8 mouse cellular contexts compared by ENCODE assay signal in the genomic region with DNA sequence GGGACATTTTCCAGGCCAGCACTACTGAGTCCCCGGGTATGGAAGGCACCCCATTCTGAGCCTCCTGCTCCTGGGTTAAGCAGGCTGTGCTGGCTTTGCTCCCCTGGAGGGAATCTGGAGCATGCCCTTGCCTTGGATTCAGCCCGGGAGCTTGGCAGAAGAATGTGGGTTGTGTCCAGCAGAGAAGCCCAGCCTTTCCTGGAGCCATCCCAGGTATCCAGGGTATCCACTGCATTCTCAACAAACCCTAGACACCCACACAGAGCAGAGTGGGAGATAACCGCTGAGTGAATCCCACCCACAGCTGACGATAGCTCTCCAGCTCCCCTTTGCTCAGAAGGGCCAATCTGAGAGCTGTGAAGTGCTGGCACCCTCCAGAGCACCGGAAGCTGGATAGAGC. TPM values are rescaled to one million over a fixed set of nuclear protein-coding genes. Genes with fewer than 3 reads are reported as not detected.
DNase-seq lines count a peak whose midpoint lies in the region; ATAC-seq lines count a peak whose summit lies in the region.

No protein-coding gene starts in this region.

- peaks cover 7% of the 10 kb centered on the region; the same call in 1 of the 2 replicates for H3K4me1 ChIP-seq in stomach, embryonic 15.5 days

- no peaks in the 10 kb centered on the region for H3K36me3 ChIP-seq in stomach, embryonic 15.5 days

- peak; percentile 22; the same call in 1 of the 2 replicates for ATAC-seq in cerebellum, adult (ENCODE audit: insufficient number of reproducible peaks, low FRiP score, low TSS enrichment)
- ATAC-seq in stomach, embryonic 15.5 days (ENCODE audit: insufficient read depth, low FRiP score, low read depth): peak; percentile 63; the same call in 1 of the 2 replicates

- H3K9ac ChIP-seq in stomach, embryonic 15.5 days: no peak overlapping the region

- H3K27ac ChIP-seq in stomach, embryonic 15.5 days: no peak overlapping the region

- H3K4me2 ChIP-seq in stomach, embryonic 15.5 days: no peak overlapping the region

- no peak overlapping the region for H3K4me3 ChIP-seq in stomach, embryonic 15.5 days (replicated peaks)

- H3K27me3 ChIP-seq in stomach, embryonic 15.5 days (replicated peaks): no peaks in the 10 kb centered on the region

- H3K9me3 ChIP-seq in stomach, embryonic 15.5 days: no peaks in the 10 kb centered on the region

- no peak for DNase-seq in cerebellum, adult 9-10 months
- DNase-seq in ovary, adult 18-20 months (ENCODE audit: low spot score): peak; percentile 64
- DNase-seq in ovary, postnatal 10 days (ENCODE audit: low spot score): no peak
- peak; percentile 87 for DNase-seq in heart, postnatal 4 days
- no peak for DNase-seq in B cell, adult 2 months
- no peak for DNase-seq in urinary bladder, adult 2 months (ENCODE audit: low spot score)

- 57% methylated on average over 5 of the region's 5 CpGs for WGBS in stomach, embryonic 15.5 days

RNA-seq across cellular contexts. Expression of a gene that starts 21.5 kb away (rescaled TPM):
- total RNA-seq in heart, postnatal 4 days (2021): 100 to 1,000 TPM in 1 of 2 experiments, 10 to 100 TPM in 1; 97.3 to 103 TPM
- polyA plus RNA-seq in stomach, embryonic 15.5 days (2015; fragmentation: Nextera tagmentation; extraction: Ambion mirVana): 105 and 110 TPM in 2 replicates
- 180 and 193 TPM in 2 replicates for polyA plus RNA-seq in urinary bladder, adult 2 months (2012; rRNA removed)

RNA-seq across cellular contexts. Expression of a gene that starts 29.3 kb away (rescaled TPM):
- total RNA-seq in heart, postnatal 4 days (2021): 1 to 10 TPM; 5.6 to 6.6 TPM
- polyA plus RNA-seq in stomach, embryonic 15.5 days (2015; fragmentation: Nextera tagmentation; extraction: Ambion mirVana): 20.0 and 20.8 TPM in 2 replicates
- polyA plus RNA-seq in urinary bladder, adult 2 months (2012; rRNA removed): 7.5 TPM in 2 replicates

Comparison
In these comparisons a context has a peak if more than half of its experiments do, and no peak if none do; other contexts are left out.
1. DNase-seq: peak in ovary, adult 18-20 months (single experiment) and heart, postnatal 4 days (single experiment); none in cerebellum, adult 9-10 months (single experiment), ovary, postnatal 10 days (single experiment), B cell, adult 2 months (0 of 2) and urinary bladder, adult 2 months (single experiment).